Mouse (Mus musculus): ENCODE data around the gene Prdx5. TPM values are rescaled to one million over a fixed set of nuclear protein-coding genes. Genes with fewer than 3 reads are reported as not detected.

The Prdx5 gene
- total and polyA plus RNA-seq, 2 experiments from 2014 or later = 182 to 424 TPM

- Histone ChIP-seq H3K4me2 (ENCODE audit: low read depth) (no peak overlapping the region), H3K27ac (ENCODE audit: low read depth, low read length) (no peak overlapping the region), H3K9me3 (ENCODE audit: low read length) (no peaks in the 10 kb centered on the region), H3K9ac (no peak overlapping the region), H3K27me3 (ENCODE audit: insufficient read depth, low read length) (no peaks in the 10 kb centered on the region), H3K36me3 (ENCODE audit: insufficient read depth) (no peaks in the 10 kb centered on the region), H3K4me3 (ENCODE audit: low read depth, low read length) (no peak overlapping the region), H3K4me1 (ENCODE audit: insufficient read depth) (no peaks in the 10 kb centered on the region)
- DNase-seq (no peak), ATAC-seq (no peak)
- no peak for TF ChIP-seq CTCF (IDR thresholded peaks at IDR 0.05; ENCODE audit: low read depth)
- 96% methylated on average over 4 of the region's 4 CpGs for WGBS
Measured at GRCm38 (mm10) chr19:6861451-6861850, 48.5 kb downstream of the Prdx5 start.

DNA sequence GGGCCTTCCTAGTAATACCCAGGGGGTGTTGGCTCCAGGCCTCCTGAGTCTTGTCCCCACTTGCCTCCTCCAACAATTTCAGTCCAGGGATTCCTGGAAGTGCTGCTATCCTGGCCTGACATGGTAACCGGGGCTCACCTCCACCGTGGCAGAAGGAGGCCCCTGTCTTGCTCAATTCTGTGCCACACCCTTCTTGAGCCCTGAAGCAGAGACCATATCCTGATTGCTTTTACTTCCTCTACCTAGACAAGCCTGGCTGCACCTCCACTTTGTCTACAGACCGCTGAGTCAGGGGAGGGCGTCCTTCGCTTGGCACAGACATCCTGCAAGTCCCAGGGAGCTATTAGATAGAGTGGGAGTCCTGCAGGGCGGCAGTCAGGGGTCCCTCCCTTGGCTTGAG, 49.2 kb downstream of the Prdx5 start:
- H3K9ac ChIP-seq = no peak overlapping the region
- H3K36me3 ChIP-seq (ENCODE audit: insufficient read depth) = no peaks in the 10 kb centered on the region
- no peaks in the 10 kb centered on the region for H3K27me3 ChIP-seq (ENCODE audit: insufficient read depth, low read length)
- ATAC-seq = no peak
- no peak for TF ChIP-seq CTCF (IDR thresholded peaks at IDR 0.05; ENCODE audit: low read depth)
- no peak overlapping the region for H3K27ac ChIP-seq (ENCODE audit: low read depth, low read length)
- no peaks in the 10 kb centered on the region for H3K9me3 ChIP-seq (ENCODE audit: low read length)
- no peak overlapping the region for H3K4me2 ChIP-seq (ENCODE audit: low read depth)
- no peaks in the 10 kb centered on the region for H3K4me1 ChIP-seq (ENCODE audit: insufficient read depth)
- 86% methylated on average over 6 of the region's 6 CpGs for WGBS
- no peak for DNase-seq
- no peak overlapping the region for H3K4me3 ChIP-seq (ENCODE audit: low read depth, low read length)

DNA sequence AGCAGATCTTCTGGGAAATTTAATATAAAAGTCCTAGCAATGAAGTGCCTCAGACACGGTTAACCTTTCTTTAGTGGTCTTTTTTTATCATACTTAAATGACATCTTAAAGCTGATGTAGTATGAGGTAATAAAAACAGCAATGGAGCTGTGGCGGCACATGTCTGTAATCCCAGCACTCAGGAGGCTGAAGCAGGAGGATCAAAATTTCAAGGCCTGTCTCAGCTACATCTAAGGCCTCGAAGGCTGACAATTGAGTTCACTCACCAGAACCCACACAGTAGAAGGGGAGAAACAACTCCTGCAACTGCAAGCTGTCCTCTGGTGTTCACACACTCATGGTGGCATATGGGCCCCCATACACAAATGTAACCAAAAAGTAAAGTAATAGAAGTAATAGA, 49.9 kb downstream of the Prdx5 start:
- H3K9ac ChIP-seq = no peak overlapping the region
- H3K36me3 ChIP-seq (ENCODE audit: insufficient read depth) = no peaks in the 10 kb centered on the region
- no peak for DNase-seq

GRCm38 (mm10) chr19:6859032-6859651, 50.8 kb downstream of the Prdx5 start:
- Histone ChIP-seq H3K9ac (no peak overlapping the region), H3K27ac (ENCODE audit: low read depth, low read length) (no peak overlapping the region), H3K4me3 (ENCODE audit: low read depth, low read length) (no peak overlapping the region), H3K27me3 (ENCODE audit: insufficient read depth, low read length) (no peaks in the 10 kb centered on the region), H3K4me1 (ENCODE audit: insufficient read depth) (no peaks in the 10 kb centered on the region), H3K9me3 (ENCODE audit: low read length) (no peaks in the 10 kb centered on the region), H3K36me3 (ENCODE audit: insufficient read depth) (no peaks in the 10 kb centered on the region), H3K4me2 (ENCODE audit: low read depth) (no peak overlapping the region)
- DNase-seq (no peak), ATAC-seq (no peak)
- 72% methylated on average over 2 of the region's 2 CpGs for WGBS
- TF ChIP-seq CTCF (IDR thresholded peaks at IDR 0.05; ENCODE audit: low read depth) = no peak

More for the DNA sequence above, 49.9 kb downstream of the Prdx5 start:
- no peaks in the 10 kb centered on the region for H3K9me3 ChIP-seq (ENCODE audit: low read length)
- ATAC-seq = no peak
- H3K27me3 ChIP-seq (ENCODE audit: insufficient read depth, low read length) = no peaks in the 10 kb centered on the region
- H3K27ac ChIP-seq (ENCODE audit: low read depth, low read length) = no peak overlapping the region
- H3K4me3 ChIP-seq (ENCODE audit: low read depth, low read length) = no peak overlapping the region
- TF ChIP-seq CTCF (IDR thresholded peaks at IDR 0.05; ENCODE audit: low read depth) = no peak
- no peaks in the 10 kb centered on the region for H3K4me1 ChIP-seq (ENCODE audit: insufficient read depth)
- H3K4me2 ChIP-seq (ENCODE audit: low read depth) = no peak overlapping the region
- WGBS = 86% methylated on average over 3 of the region's 3 CpGs

DNA sequence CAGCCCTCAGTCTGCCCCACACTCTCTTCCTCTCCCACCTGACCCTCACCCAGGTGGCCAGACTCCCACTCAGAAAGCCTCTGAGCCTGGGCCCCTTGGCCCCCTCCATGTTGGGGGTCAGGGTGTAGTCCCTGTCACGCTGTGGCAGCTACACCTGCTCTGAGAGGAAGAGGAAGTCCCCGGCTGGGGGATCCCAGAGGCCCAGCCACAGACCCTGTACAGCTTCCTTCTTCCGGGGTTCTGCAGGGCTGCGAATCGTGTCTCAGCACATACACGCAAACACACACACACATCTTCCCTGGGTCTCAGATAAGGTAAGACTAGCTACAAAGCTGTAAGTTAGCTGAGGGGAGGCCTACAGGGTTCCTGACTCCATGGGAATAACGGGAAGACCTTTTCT, 51.9 kb downstream of the Prdx5 start, which contains the start of gene Ccdc88b:
Ccdc88b (minus strand) TSS at position 181 of the 400 bp plus-strand sequence.
- Histone ChIP-seq H3K27ac (ENCODE audit: low read depth, low read length) (no peak within 1 kb of the TSS), H3K36me3 (ENCODE audit: insufficient read depth) (no peaks in the 10 kb centered on the region), H3K4me2 (ENCODE audit: low read depth) (no peak within 1 kb of the TSS), H3K4me1 (ENCODE audit: insufficient read depth) (no peaks in the 10 kb centered on the region), H3K27me3 (ENCODE audit: insufficient read depth, low read length) (no peaks in the 10 kb centered on the region), H3K9ac (no peak within 1 kb of the TSS), H3K9me3 (ENCODE audit: low read length) (no peaks in the 10 kb centered on the region), H3K4me3 (ENCODE audit: low read depth, low read length) (no peak within 1 kb of the TSS)
- DNase-seq (no peak), ATAC-seq (no peak)
- no peak for TF ChIP-seq CTCF (IDR thresholded peaks at IDR 0.05; ENCODE audit: low read depth)
- WGBS = 81% methylated on average over 7 of the region's 7 CpGs

GRCm38 (mm10) chr19:6857391-6858005, 52.4 kb downstream of the Prdx5 start:
- no peak for ATAC-seq
- no peaks in the 10 kb centered on the region for H3K4me1 ChIP-seq (ENCODE audit: insufficient read depth)
- no peak overlapping the region for H3K27ac ChIP-seq (ENCODE audit: low read depth, low read length)
- no peak for TF ChIP-seq CTCF (IDR thresholded peaks at IDR 0.05; ENCODE audit: low read depth)
- H3K36me3 ChIP-seq (ENCODE audit: insufficient read depth) = no peaks in the 10 kb centered on the region
- H3K4me3 ChIP-seq (ENCODE audit: low read depth, low read length) = no peak overlapping the region
- H3K9me3 ChIP-seq (ENCODE audit: low read length) = no peaks in the 10 kb centered on the region
- no peaks in the 10 kb centered on the region for H3K27me3 ChIP-seq (ENCODE audit: insufficient read depth, low read length)
- no peak overlapping the region for H3K4me2 ChIP-seq (ENCODE audit: low read depth)
- H3K9ac ChIP-seq = no peak overlapping the region
- WGBS = 72% methylated on average over 9 of the region's 9 CpGs
- no peak for DNase-seq

DNA sequence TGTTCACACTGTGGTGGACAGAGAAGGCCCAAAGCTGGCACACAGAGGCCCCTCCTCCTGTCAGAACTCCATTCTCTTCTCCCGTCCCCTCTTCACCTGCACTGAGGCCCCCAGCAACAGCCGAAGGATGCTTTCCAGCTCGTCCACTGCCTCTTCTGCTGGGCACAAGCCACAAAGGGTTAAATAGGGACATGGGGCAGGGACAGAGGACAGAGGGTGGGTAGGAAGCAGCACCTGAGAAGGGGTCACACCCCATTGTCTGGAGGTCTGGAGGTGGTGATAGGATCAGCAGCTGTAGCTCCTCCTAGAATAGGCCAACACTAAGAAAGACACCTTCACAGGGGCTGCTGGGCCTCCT, 52.9 kb downstream of the Prdx5 start:
- Histone ChIP-seq H3K4me1 (ENCODE audit: insufficient read depth) (no peaks in the 10 kb centered on the region), H3K36me3 (ENCODE audit: insufficient read depth) (no peaks in the 10 kb centered on the region), H3K9me3 (ENCODE audit: low read length) (no peaks in the 10 kb centered on the region), H3K27me3 (ENCODE audit: insufficient read depth, low read length) (no peaks in the 10 kb centered on the region), H3K9ac (no peak overlapping the region), H3K4me2 (ENCODE audit: low read depth) (no peak overlapping the region), H3K4me3 (ENCODE audit: low read depth, low read length) (no peak overlapping the region), H3K27ac (ENCODE audit: low read depth, low read length) (no peak overlapping the region; the same call in 1 of the 2 replicates)
- no peak for DNase-seq
- no peak for ATAC-seq
- 52% methylated on average over 3 of the region's 3 CpGs for WGBS
- TF ChIP-seq CTCF (IDR thresholded peaks at IDR 0.05; ENCODE audit: low read depth) = no peak

Small RNAs within 50 kb of the gene (microRNA-seq; reads per million reads assigned to microRNA genes)
- gene Mir6990 = 1.2 reads per million in 2 experiments

Other genes starting within 250 kb of the Prdx5 start
- 18.0 and 24.2 TPM in 2 replicates for gene Rps6ka4, start 69.5 kb downstream of the Prdx5 start, total RNA-seq (2014; rRNA removed)
- 11.2 and 14.3 TPM in 2 replicates for gene Rps6ka4, start 69.5 kb downstream of the Prdx5 start, polyA plus RNA-seq (2015; fragmentation: Nextera tagmentation; extraction: Ambion mirVana)
- gene Ccdc88b, start 51.9 kb downstream of the Prdx5 start, total RNA-seq (2014; rRNA removed) = 0.57 and 3.5 TPM in 2 replicates
- gene Ccdc88b, start 51.9 kb downstream of the Prdx5 start, polyA plus RNA-seq (2015; fragmentation: Nextera tagmentation; extraction: Ambion mirVana) = 0.30 and 0.67 TPM in 2 replicates
- gene Trmt112, start 408 bp downstream of the Prdx5 start, total RNA-seq (2014; rRNA removed) = 52.3 and 69.6 TPM in 2 replicates
- gene Trmt112, start 408 bp downstream of the Prdx5 start, polyA plus RNA-seq (2015; fragmentation: Nextera tagmentation; extraction: Ambion mirVana) = 102 and 103 TPM in 2 replicates
- gene Esrra, start 11.7 kb upstream of the Prdx5 start, total RNA-seq (2014; rRNA removed) = 42.6 and 43.0 TPM in 2 replicates
- 6.4 and 8.4 TPM in 2 replicates for gene Esrra, start 11.7 kb upstream of the Prdx5 start, polyA plus RNA-seq (2015; fragmentation: Nextera tagmentation; extraction: Ambion mirVana)
- gene Catsperz, start 15.3 kb upstream of the Prdx5 start, total RNA-seq (2014; rRNA removed) = 0.71 and 1.6 TPM in 2 replicates
- gene Catsperz, start 15.3 kb upstream of the Prdx5 start, polyA plus RNA-seq (2015; fragmentation: Nextera tagmentation; extraction: Ambion mirVana) = 1.2 and 2.4 TPM in 2 replicates
- 8.8 and 12.7 TPM in 2 replicates for gene Kcnk4, start 24.4 kb upstream of the Prdx5 start, total RNA-seq (2014; rRNA removed)
- 8.6 and 8.7 TPM in 2 replicates for gene Kcnk4, start 24.4 kb upstream of the Prdx5 start, polyA plus RNA-seq (2015; fragmentation: Nextera tagmentation; extraction: Ambion mirVana)
- gene Bad, start 31.8 kb upstream of the Prdx5 start, total RNA-seq (2014; rRNA removed) = 56.5 and 94.9 TPM in 2 replicates
- 95.3 and 111 TPM in 2 replicates for gene Bad, start 31.8 kb upstream of the Prdx5 start, polyA plus RNA-seq (2015; fragmentation: Nextera tagmentation; extraction: Ambion mirVana)
- gene Gpr137, start 32.4 kb upstream of the Prdx5 start, total RNA-seq (2014; rRNA removed) = 65.4 and 75.2 TPM in 2 replicates
- 68.5 and 77.6 TPM in 2 replicates for gene Gpr137, start 32.4 kb upstream of the Prdx5 start, polyA plus RNA-seq (2015; fragmentation: Nextera tagmentation; extraction: Ambion mirVana)
- 226 and 269 TPM in 2 replicates for gene Ppp1r14b, start 64.9 kb upstream of the Prdx5 start, total RNA-seq (2014; rRNA removed)
- 201 and 269 TPM in 2 replicates for gene Ppp1r14b, start 64.9 kb upstream of the Prdx5 start, polyA plus RNA-seq (2015; fragmentation: Nextera tagmentation; extraction: Ambion mirVana)
- gene Plcb3, start 66.4 kb upstream of the Prdx5 start, total RNA-seq (2014; rRNA removed) = 12.8 and 13.1 TPM in 2 replicates
- 7.3 and 10.0 TPM in 2 replicates for gene Plcb3, start 66.4 kb upstream of the Prdx5 start, polyA plus RNA-seq (2015; fragmentation: Nextera tagmentation; extraction: Ambion mirVana)
- gene Fkbp2, start 70.4 kb upstream of the Prdx5 start, total RNA-seq (2014; rRNA removed) = 23.5 and 26.8 TPM in 2 replicates
- gene Fkbp2, start 70.4 kb upstream of the Prdx5 start, polyA plus RNA-seq (2015; fragmentation: Nextera tagmentation; extraction: Ambion mirVana) = 102 and 106 TPM in 2 replicates
- 24.9 and 28.4 TPM in 2 replicates for gene Vegfb, start 77.5 kb upstream of the Prdx5 start, total RNA-seq (2014; rRNA removed)
- gene Vegfb, start 77.5 kb upstream of the Prdx5 start, polyA plus RNA-seq (2015; fragmentation: Nextera tagmentation; extraction: Ambion mirVana) = 52.8 and 64.6 TPM in 2 replicates
- 15.1 and 20.2 TPM in 2 replicates for gene Dnajc4, start 82.5 kb upstream of the Prdx5 start, total RNA-seq (2014; rRNA removed)
- gene Dnajc4, start 82.5 kb upstream of the Prdx5 start, polyA plus RNA-seq (2015; fragmentation: Nextera tagmentation; extraction: Ambion mirVana) = 20.7 and 24.8 TPM in 2 replicates
- 7.9 and 9.5 TPM in 2 replicates for gene Nudt22, start 86.0 kb upstream of the Prdx5 start, total RNA-seq (2014; rRNA removed)
- gene Nudt22, start 86.0 kb upstream of the Prdx5 start, polyA plus RNA-seq (2015; fragmentation: Nextera tagmentation; extraction: Ambion mirVana) = 14.3 and 15.3 TPM in 2 replicates
- gene Trpt1, start 86.0 kb upstream of the Prdx5 start, total RNA-seq (2014; rRNA removed) = 16.2 and 16.3 TPM in 2 replicates
- gene Trpt1, start 86.0 kb upstream of the Prdx5 start, polyA plus RNA-seq (2015; fragmentation: Nextera tagmentation; extraction: Ambion mirVana) = 18.2 and 18.7 TPM in 2 replicates
- 4.4 and 6.0 TPM in 2 replicates for gene Fermt3, start 109.4 kb upstream of the Prdx5 start, total RNA-seq (2014; rRNA removed)
- gene Fermt3, start 109.4 kb upstream of the Prdx5 start, polyA plus RNA-seq (2015; fragmentation: Nextera tagmentation; extraction: Ambion mirVana) = 2.6 and 3.6 TPM in 2 replicates
- gene Stip1, start 129.9 kb upstream of the Prdx5 start, total RNA-seq (2014; rRNA removed) = 124 and 133 TPM in 2 replicates
- gene Stip1, start 129.9 kb upstream of the Prdx5 start, polyA plus RNA-seq (2015; fragmentation: Nextera tagmentation; extraction: Ambion mirVana) = 146 and 156 TPM in 2 replicates
- 8.1 and 9.4 TPM in 2 replicates for gene Macrod1, start 146.7 kb upstream of the Prdx5 start, total RNA-seq (2014; rRNA removed)
- gene Macrod1, start 146.7 kb upstream of the Prdx5 start, polyA plus RNA-seq (2015; fragmentation: Nextera tagmentation; extraction: Ambion mirVana) = 8.0 and 8.5 TPM in 2 replicates
- 8.1 and 8.8 TPM in 2 replicates for gene Flrt1, start 195.6 kb upstream of the Prdx5 start, total RNA-seq (2014; rRNA removed)
- gene Flrt1, start 195.6 kb upstream of the Prdx5 start, polyA plus RNA-seq (2015; fragmentation: Nextera tagmentation; extraction: Ambion mirVana) = 6.7 and 11.3 TPM in 2 replicates